Mouse (Mus musculus): ENCODE data around the gene Rpl41.

GRCm38 (mm10) chr10:128499116-128499671, 49.9 kb downstream of the Rpl41 start:
- TF ChIP-seq GATA1 (IDR thresholded peaks at IDR 0.05; ENCODE audit: low read length) (no peak), TAL1 (IDR thresholded peaks at IDR 0.05; ENCODE audit: low read length) (no peak)
